Mouse (Mus musculus): ENCODE measurements around the gene Zfp385c. TPM values are rescaled to one million over a fixed set of nuclear protein-coding genes. Genes with fewer than 3 reads are reported as not detected.
A peak's percentile ranks its signal among the peaks of the same experiment; 100 is the strongest.
"Not testable (repeated sequence)": the region's sequence is repeated elsewhere in the genome, so short reads cannot be mapped to it uniquely, and the experiment has no call there.

Gene Zfp385c
- polyA plus RNA-seq, 1 experiment from 2014 or later = 0.51 TPM

DNA sequence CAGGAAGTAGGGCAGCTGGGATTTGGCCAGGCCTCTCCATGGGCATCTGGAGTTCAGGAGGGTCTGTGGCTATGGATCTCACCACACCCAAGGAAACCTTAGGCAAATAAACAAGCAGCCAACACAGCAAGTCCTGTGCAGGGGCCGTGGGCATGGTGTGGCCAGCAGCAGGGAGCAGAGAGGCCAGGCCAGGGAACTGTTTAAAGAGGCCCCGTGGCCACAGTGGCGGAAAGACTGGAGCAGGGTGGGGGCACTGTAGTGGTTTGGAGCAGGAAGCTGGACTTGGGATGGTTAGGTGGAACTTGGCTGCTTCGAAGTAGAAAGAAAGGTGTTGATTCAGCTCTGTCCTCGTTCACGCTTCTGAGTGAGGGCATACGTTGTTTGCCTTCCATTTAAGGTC is 5.0 kb downstream of the Zfp385c start:
- no peak overlapping the region for H3K9ac ChIP-seq
- WGBS = 69% methylated on average over 7 of the region's 7 CpGs
- ATAC-seq (ENCODE audit: extremely low read depth, insufficient number of reproducible peaks, low FRiP score, low TSS enrichment) = no peak

GRCm38 (mm10) chr11:100685371-100685770 is 6.9 kb downstream of the Zfp385c start:
- no peak for ATAC-seq (ENCODE audit: extremely low read depth, insufficient number of reproducible peaks, low FRiP score, low TSS enrichment)
- 88% methylated on average over 2 of the region's 3 CpGs for WGBS
- no peak overlapping the region for H3K9ac ChIP-seq
- H3K36me3 ChIP-seq = no peaks in the 10 kb centered on the region
- no peak overlapping the region for H3K27ac ChIP-seq (replicated peaks)
- H3K4me2 ChIP-seq = no peak overlapping the region
- H3K27me3 ChIP-seq (replicated peaks) = peaks cover 8% of the 10 kb centered on the region
- H3K9me3 ChIP-seq = no peaks in the 10 kb centered on the region
- no peak overlapping the region for H3K4me3 ChIP-seq
- 0 out of 2 replicates have a peak, but pooled peaks cover 2% of the 10 kb centered on the region for H3K4me1 ChIP-seq

More for the DNA sequence above, 5.0 kb downstream of the Zfp385c start:
- H3K36me3 ChIP-seq = no peaks in the 10 kb centered on the region
- peaks cover 8% of the 10 kb centered on the region for H3K4me1 ChIP-seq
- no peak overlapping the region for H3K4me2 ChIP-seq
- peaks cover 27% of the 10 kb centered on the region for H3K27me3 ChIP-seq (replicated peaks)
- no peak overlapping the region for H3K27ac ChIP-seq (replicated peaks)
- no peak overlapping the region for H3K4me3 ChIP-seq
- no peaks in the 10 kb centered on the region for H3K9me3 ChIP-seq

DNA sequence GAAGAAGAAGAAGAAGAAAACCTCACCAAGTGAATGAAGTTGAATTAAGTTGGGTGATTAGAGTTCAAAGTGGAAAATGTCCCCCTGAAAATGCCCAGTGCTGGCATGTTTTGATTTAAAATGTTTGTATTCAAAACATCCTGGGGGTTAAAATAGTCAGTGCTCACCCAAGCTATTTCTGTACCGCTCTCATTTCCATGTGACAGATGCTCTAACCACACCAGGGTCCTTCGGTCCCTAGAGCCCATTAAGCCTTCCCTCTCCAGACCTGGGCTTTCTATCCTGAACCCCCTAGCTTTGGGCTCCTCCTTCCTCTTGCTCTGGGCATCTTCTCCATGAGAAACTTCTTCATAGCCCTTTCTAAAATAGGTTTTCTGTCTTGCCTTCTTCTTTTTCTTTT is 8.2 kb downstream of the Zfp385c start:
- WGBS = 50% methylated on average over 2 of the region's 2 CpGs

DNA sequence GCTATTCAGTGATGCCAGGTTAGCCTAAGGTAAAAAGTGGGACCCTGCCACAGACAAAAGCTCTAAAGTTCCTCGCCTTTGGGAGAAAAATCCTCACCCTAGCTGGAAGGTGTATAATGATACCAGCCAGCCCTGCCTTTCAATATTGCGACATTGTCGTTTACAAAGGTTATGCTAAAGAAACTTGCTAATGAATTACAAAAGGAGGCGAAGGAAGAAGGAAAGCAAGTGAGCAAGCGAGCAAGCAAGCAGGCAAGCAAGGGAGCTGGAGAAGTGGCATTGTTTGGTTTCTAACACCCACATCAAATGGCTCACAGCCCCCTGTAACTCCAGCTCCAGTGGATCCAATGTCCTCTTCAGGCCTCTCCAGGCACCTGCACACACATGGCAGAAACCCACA is 9.7 kb downstream of the Zfp385c start:
- no peak overlapping the region for H3K27ac ChIP-seq (replicated peaks)
- no peaks in the 10 kb centered on the region for H3K36me3 ChIP-seq
- 0 out of 2 replicates have a peak, but pooled peaks cover 5% of the 10 kb centered on the region for H3K4me1 ChIP-seq
- H3K27me3 ChIP-seq (replicated peaks) = 0 out of 2 replicates have a peak, but pooled peaks cover 2% of the 10 kb centered on the region
- no peak overlapping the region for H3K4me3 ChIP-seq
- ATAC-seq (ENCODE audit: extremely low read depth, insufficient number of reproducible peaks, low FRiP score, low TSS enrichment) = no peak
- H3K4me2 ChIP-seq = no peak overlapping the region
- 75% methylated on average over 5 of the region's 5 CpGs for WGBS
- no peaks in the 10 kb centered on the region for H3K9me3 ChIP-seq
- H3K9ac ChIP-seq = no peak overlapping the region

More for the DNA sequence above, 8.2 kb downstream of the Zfp385c start:
- Histone ChIP-seq H3K27me3 (replicated peaks) (0 out of 2 replicates have a peak, but pooled peaks cover 4% of the 10 kb centered on the region), H3K36me3 (no peaks in the 10 kb centered on the region), H3K4me3 (no peak overlapping the region), H3K4me1 (0 out of 2 replicates have a peak, but pooled peaks cover 2% of the 10 kb centered on the region), H3K4me2 (no peak overlapping the region), H3K9ac (no peak overlapping the region), H3K9me3 (no peaks in the 10 kb centered on the region), H3K27ac (replicated peaks) (no peak overlapping the region)
- no peak for ATAC-seq (ENCODE audit: extremely low read depth, insufficient number of reproducible peaks, low FRiP score, low TSS enrichment)

DNA sequence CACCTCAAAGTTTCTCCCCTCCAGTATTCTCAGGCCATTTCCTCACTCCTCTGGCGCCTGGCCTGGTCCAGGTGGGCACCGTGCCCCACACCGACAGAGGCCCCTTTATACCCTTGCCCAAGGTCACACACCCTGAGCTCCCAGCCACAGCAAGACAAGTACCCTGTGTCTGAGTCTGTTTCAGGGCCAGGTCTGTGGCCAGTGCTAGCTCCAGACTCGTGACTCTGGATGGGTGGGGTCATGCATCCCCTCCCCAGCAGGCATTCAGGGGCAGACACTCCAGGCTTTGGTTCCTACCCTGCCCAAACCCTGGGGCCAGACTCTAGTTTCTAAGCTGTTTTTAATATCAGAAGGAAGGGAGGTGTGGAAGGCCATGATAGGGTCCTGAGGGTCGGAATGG is 10.4 kb downstream of the Zfp385c start:
- Histone ChIP-seq H3K4me2 (no peak overlapping the region), H3K4me3 (no peak overlapping the region), H3K9ac (0 out of 2 replicates have a peak overlapping the region, but pooled peaks have one; percentile 14), H3K27ac (replicated peaks) (no peak overlapping the region), H3K36me3 (no peaks in the 10 kb centered on the region), H3K27me3 (replicated peaks) (0 out of 2 replicates have a peak, but pooled peaks cover 2% of the 10 kb centered on the region), H3K4me1 (0 out of 2 replicates have a peak, but pooled peaks cover 8% of the 10 kb centered on the region), H3K9me3 (no peaks in the 10 kb centered on the region)
- ATAC-seq (ENCODE audit: extremely low read depth, insufficient number of reproducible peaks, low FRiP score, low TSS enrichment) = no peak
- 57% methylated on average over 5 of the region's 5 CpGs for WGBS

DNA sequence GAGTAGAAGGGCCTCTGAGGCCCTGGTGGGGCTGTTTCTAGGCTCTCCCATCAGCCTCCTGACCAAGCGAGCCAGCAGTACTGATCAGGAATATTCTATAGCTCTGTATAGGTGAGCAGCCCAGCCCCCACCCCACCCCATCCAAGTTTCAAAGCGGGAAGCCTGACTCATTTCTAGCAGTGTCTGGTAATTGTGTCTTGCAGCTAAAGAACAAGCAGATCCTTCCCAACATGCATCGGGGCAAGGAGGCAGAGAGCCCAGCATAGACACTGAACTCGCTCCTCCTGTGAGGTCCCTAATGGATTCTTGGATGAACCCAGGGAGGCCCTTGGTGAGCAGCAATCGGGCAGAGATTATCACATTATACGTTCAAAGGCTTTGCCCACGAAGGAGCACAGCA is 14.4 kb downstream of the Zfp385c start:
- 40% methylated on average over 7 of the region's 7 CpGs for WGBS
- Histone ChIP-seq H3K9me3 (no peaks in the 10 kb centered on the region), H3K27ac (replicated peaks) (no peak overlapping the region), H3K4me2 (no peak overlapping the region), H3K9ac (no peak overlapping the region), H3K36me3 (no peaks in the 10 kb centered on the region), H3K27me3 (replicated peaks) (peaks cover 35% of the 10 kb centered on the region), H3K4me3 (no peak overlapping the region), H3K4me1 (peaks cover 15% of the 10 kb centered on the region)
- ATAC-seq (ENCODE audit: extremely low read depth, insufficient number of reproducible peaks, low FRiP score, low TSS enrichment) = no peak

- H3K27me3 ChIP-seq (replicated peaks) = peaks cover 46% of the 10 kb centered on the region
- no peaks in the 10 kb centered on the region for H3K36me3 ChIP-seq
- peak overlapping the region; percentile 30 for H3K4me3 ChIP-seq
- ATAC-seq (ENCODE audit: extremely low read depth, insufficient number of reproducible peaks, low FRiP score, low TSS enrichment) = no peak
- 6% methylated on average over 23 of the region's 23 CpGs for WGBS
- H3K9me3 ChIP-seq = no peaks in the 10 kb centered on the region
- H3K4me1 ChIP-seq = peaks cover 23% of the 10 kb centered on the region
- peak overlapping the region; percentile 58 for H3K9ac ChIP-seq
- H3K4me2 ChIP-seq = peak overlapping the region; percentile 53
- H3K27ac ChIP-seq (replicated peaks) = no peak overlapping the region
These were observed 19.1 kb downstream of the Zfp385c start for GRCm38 (mm10) chr11:100673169-100673568.

- H3K4me3 ChIP-seq = no peak overlapping the region
- no peak overlapping the region for H3K4me2 ChIP-seq
- no peaks in the 10 kb centered on the region for H3K9me3 ChIP-seq
- H3K36me3 ChIP-seq = no peaks in the 10 kb centered on the region
- WGBS = 17% methylated on average over 2 of the region's 2 CpGs
- peaks cover 44% of the 10 kb centered on the region for H3K27me3 ChIP-seq (replicated peaks)
- H3K27ac ChIP-seq (replicated peaks) = no peak overlapping the region
- H3K9ac ChIP-seq = no peak overlapping the region
- no peak for ATAC-seq (ENCODE audit: extremely low read depth, insufficient number of reproducible peaks, low FRiP score, low TSS enrichment)
- H3K4me1 ChIP-seq = peaks cover 18% of the 10 kb centered on the region
These were observed 20.3 kb downstream of the Zfp385c start for GRCm38 (mm10) chr11:100671956-100672355.

- Histone ChIP-seq H3K36me3 (no peaks in the 10 kb centered on the region), H3K27ac (replicated peaks) (no peak overlapping the region), H3K9ac (no peak overlapping the region), H3K4me3 (no peak overlapping the region), H3K27me3 (replicated peaks) (peaks cover 44% of the 10 kb centered on the region), H3K4me2 (no peak overlapping the region), H3K4me1 (peaks cover 18% of the 10 kb centered on the region), H3K9me3 (no peaks in the 10 kb centered on the region)
- WGBS = 83% methylated on average over 1 of the region's 1 CpGs
- no peak for ATAC-seq (ENCODE audit: extremely low read depth, insufficient number of reproducible peaks, low FRiP score, low TSS enrichment)
These were observed 21.2 kb downstream of the Zfp385c start for GRCm38 (mm10) chr11:100671049-100671448.

DNA sequence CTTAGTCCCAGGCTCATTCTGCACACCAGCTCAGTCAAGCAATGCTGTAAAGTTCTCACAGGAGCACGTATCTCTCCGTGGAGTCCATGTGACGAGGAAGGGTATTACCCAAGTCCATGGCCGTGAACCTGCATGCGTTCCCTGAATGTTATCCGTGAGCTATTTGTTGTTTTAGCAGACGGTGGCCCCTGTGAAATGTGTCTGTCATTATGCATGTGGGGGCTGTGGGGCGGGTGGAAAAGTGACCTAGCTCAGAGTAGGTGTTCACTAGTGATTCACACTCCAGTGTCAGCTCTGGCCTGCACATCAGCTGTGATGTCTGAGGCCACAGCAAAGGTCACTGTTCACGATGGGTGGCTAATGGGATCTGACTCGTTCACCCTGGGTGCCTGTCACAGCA is 32.4 kb downstream of the Zfp385c start:
- Histone ChIP-seq H3K4me2 (no peak overlapping the region), H3K9me3 (no peaks in the 10 kb centered on the region), H3K4me3 (no peak overlapping the region), H3K9ac (no peak overlapping the region), H3K4me1 (peaks cover 26% of the 10 kb centered on the region), H3K27ac (replicated peaks) (no peak overlapping the region), H3K27me3 (replicated peaks) (no peaks in the 10 kb centered on the region), H3K36me3 (no peaks in the 10 kb centered on the region)
- ATAC-seq (ENCODE audit: extremely low read depth, insufficient number of reproducible peaks, low FRiP score, low TSS enrichment) = no peak
- WGBS = 63% methylated on average over 10 of the region's 10 CpGs

DNA sequence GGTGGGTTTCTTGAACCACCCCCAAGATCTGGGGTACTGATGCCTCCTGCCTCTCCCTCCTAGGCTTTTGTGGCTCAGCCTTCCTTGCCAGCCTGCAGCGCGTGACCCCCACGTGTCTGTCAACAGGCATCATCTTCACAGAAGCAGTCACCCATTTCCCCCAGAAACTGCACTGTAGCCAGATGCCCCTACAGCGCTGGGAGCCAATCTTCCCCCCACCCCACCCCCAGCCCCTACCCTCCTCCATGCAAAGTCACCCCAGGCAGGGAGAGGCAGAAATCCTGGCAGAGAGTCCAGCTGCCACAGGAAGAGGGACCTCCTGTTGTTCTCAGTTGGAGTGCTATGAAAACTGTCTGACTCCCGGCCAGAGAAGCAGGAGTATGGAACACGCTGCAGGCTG is 35.8 kb downstream of the Zfp385c start:
- H3K4me3 ChIP-seq = no peak overlapping the region
- H3K36me3 ChIP-seq = no peaks in the 10 kb centered on the region
- H3K9me3 ChIP-seq = no peaks in the 10 kb centered on the region
- WGBS = 8% methylated on average over 6 of the region's 6 CpGs
- H3K27me3 ChIP-seq (replicated peaks) = peaks cover 12% of the 10 kb centered on the region
- peak overlapping the region; percentile 33 for H3K9ac ChIP-seq
- H3K4me1 ChIP-seq = peaks cover 29% of the 10 kb centered on the region
- ATAC-seq (ENCODE audit: extremely low read depth, insufficient number of reproducible peaks, low FRiP score, low TSS enrichment) = no peak
- H3K27ac ChIP-seq (replicated peaks) = no peak overlapping the region
- H3K4me2 ChIP-seq = peak overlapping the region; percentile 51

DNA sequence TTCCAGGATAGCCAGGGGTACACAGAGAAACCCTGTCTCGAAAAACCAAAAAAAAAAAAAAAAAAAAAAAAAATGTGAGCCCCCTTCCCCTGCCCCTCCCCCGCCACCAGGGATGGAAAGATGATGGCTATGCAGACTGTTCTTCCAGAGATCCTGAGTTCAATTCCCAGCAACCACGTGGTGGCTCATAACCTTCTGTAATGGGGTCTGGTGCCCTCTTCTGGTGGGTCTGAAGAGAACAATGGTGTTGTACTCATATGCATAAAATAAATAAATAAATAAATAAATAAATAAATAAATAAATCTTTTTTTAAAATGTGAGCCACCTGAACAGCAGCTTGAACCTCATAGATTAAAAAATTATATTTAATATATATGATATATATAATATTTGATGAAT is 36.7 kb downstream of the Zfp385c start:
- H3K4me3 ChIP-seq; ATAC-seq (ENCODE audit: extremely low read depth, insufficient number of reproducible peaks, low FRiP score, low TSS enrichment); H3K27ac ChIP-seq (replicated peaks); H3K4me2 ChIP-seq; H3K36me3 ChIP-seq; H3K9me3 ChIP-seq; H3K9ac ChIP-seq: not testable (repeated sequence)
- Histone ChIP-seq H3K4me1 (peaks cover 29% of the 10 kb centered on the region), H3K27me3 (replicated peaks) (peaks cover 20% of the 10 kb centered on the region)
- WGBS = 62% methylated on average over 3 of the region's 3 CpGs
